Mouse (Mus musculus) megakaryocyte-erythroid progenitor cell, adult 5-6 weeks (primary cell): ENCODE results near the gene Vmn1r70. TPM values are rescaled to one million over a fixed set of nuclear protein-coding genes. Genes with fewer than 3 reads are reported as not detected.

Source experiments
- ATAC-seq: replicated peaks from 2 replicates; pipeline ENCODE4 v1.8.0; 2016; ENCODE audit warnings: mild to moderate bottlenecking, inconsistent platforms; ENCODE audit not compliant: severe bottlenecking, poor library complexity, low FRiP score, low TSS enrichment
- total RNA-seq, 2 experiments: library from RNA; stranded (forward) in 1 of 2; stranded (reverse) in 1 of 2; fragments of 200-1000, 215-1000 nt in 1 of 2; fragments of >200 nt in 1 of 2; fragmentation: Nextera tagmentation in 1 of 2; gene quantifications; 2 replicates each; pipeline ENCODE4 v1.2.3; 2014 to 2017

Vmn1r70 gene
- total RNA-seq (2014; fragmentation: Nextera tagmentation) (not detected in 2 replicates), total RNA-seq (2017) (not detected in 2 replicates)

DNA sequence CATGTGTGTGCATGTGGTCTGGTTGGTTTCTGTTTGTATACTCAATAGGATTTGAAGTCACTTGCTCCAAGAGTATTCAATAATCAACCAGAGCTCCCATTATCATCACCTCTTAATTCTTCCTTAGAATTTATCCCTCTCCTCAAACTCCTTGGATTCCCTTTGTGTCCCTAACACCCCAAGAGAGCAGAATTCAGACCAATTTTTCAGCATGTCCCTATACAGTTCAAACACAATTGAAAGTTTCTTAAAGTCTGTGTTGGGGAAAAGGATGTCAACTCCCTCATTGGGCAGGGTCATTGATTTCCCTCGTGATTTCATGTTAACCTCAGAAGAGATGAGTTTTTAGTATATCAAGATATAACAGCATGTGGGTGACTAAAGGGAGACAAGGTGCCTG is at the start of gene Vmn1r70:
Vmn1r70 (plus strand) TSS at position 301 of the 400 bp plus-strand sequence.
- no peak for ATAC-seq

- no peak for ATAC-seq
These were observed 17.8 kb upstream of the Vmn1r70 start, which contains the start of gene Vmn1r69 for GRCm38 (mm10) chr7:10613559-10613958. Gene Vmn1r69, minus strand, starts transcription at chr7:10613659.

Other genes starting within 250 kb of the Vmn1r70 start
- not detected in 2 replicates for gene Vmn1r67, start 188.2 kb upstream of the Vmn1r70 start, total RNA-seq (2014; fragmentation: Nextera tagmentation)
- gene Vmn1r67, start 188.2 kb upstream of the Vmn1r70 start, total RNA-seq (2017): not detected in 2 replicates
- 2.4 and 5.4 TPM in 2 replicates for gene Zik1, start 136.1 kb upstream of the Vmn1r70 start, total RNA-seq (2014; fragmentation: Nextera tagmentation)
- 4.8 and 5.0 TPM in 2 replicates for gene Zik1, start 136.1 kb upstream of the Vmn1r70 start, total RNA-seq (2017)
- gene Vmn1r68, start 73.0 kb upstream of the Vmn1r70 start, total RNA-seq (2014; fragmentation: Nextera tagmentation): not detected in 2 replicates
- gene Vmn1r68, start 73.0 kb upstream of the Vmn1r70 start, total RNA-seq (2017): not detected in 2 replicates
- gene Vmn1r69, start 17.9 kb upstream of the Vmn1r70 start, total RNA-seq (2014; fragmentation: Nextera tagmentation): not detected in 2 replicates
- gene Vmn1r69, start 17.9 kb upstream of the Vmn1r70 start, total RNA-seq (2017): not detected in 2 replicates
- not detected in 2 replicates for gene Nlrp4b, start 56.3 kb downstream of the Vmn1r70 start, total RNA-seq (2014; fragmentation: Nextera tagmentation)
- gene Nlrp4b, start 56.3 kb downstream of the Vmn1r70 start, total RNA-seq (2017): not detected in 2 replicates
- not detected in 2 replicates for gene Vmn1r71, start 122.8 kb downstream of the Vmn1r70 start, total RNA-seq (2014; fragmentation: Nextera tagmentation)
- gene Vmn1r71, start 122.8 kb downstream of the Vmn1r70 start, total RNA-seq (2017): not detected in 2 replicates